ENCODE assay signal across 16 mouse cellular contexts in the genomic region with DNA sequence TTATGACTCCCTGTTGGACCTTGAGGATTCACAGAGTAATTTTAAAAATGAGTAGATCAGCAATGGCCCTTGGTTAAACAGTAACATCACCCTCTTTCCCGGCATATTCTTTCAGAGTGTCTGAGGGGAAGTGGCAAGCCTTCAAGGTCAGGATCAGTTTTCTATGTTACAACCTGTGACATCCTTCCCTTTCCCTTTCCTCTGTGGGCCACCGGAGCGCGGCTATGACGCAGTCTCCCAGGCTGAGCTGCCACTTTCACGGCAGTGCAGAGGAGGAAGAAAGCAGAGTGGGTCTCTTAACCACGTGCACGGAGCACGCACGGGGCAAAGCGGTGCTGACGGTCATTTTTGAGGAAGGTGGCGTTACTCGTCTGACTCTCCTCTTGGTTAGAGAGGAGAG.
"Had no signal": no experiment of that assay in that cellular context is flagged by ENCODE, and none has a peak within 500 bp of the region (broad histone marks: within the 10 kb centered on the region; RNA-seq: fewer than 3 reads in every experiment).

No protein-coding gene starts in this region.

- H3K4me2 ChIP-seq: limb, embryonic 12.5 days; liver, embryonic 15.5 days; neural tube, embryonic 15.5 days had no signal

- H3K9ac ChIP-seq: limb, embryonic 12.5 days; liver, embryonic 15.5 days; neural tube, embryonic 15.5 days had no signal

- H3K27ac ChIP-seq: limb, embryonic 12.5 days; liver, embryonic 15.5 days; midbrain, embryonic 10.5 days; neural tube, embryonic 15.5 days had no signal

- H3K4me1 ChIP-seq: limb, embryonic 12.5 days; liver, embryonic 15.5 days; midbrain, embryonic 10.5 days; neural tube, embryonic 15.5 days had no signal

- H3K4me3 ChIP-seq: limb, embryonic 12.5 days; liver, embryonic 15.5 days; midbrain, embryonic 10.5 days; myocyte; neural tube, embryonic 15.5 days had no signal

- ATAC-seq: intestine, postnatal 0 days; lung, postnatal 0 days had no signal

- DNase-seq: layer of hippocampus, adult 9-11 months; lung, adult 2 months; lung, postnatal 36 days; midbrain, embryonic 14.5 days; retina, postnatal 1 day; right cerebral cortex, postnatal 4 days; spleen, adult 18-20 months; thymus, adult 18-20 months; thymus, postnatal 14 days had no signal

- H3K27me3 ChIP-seq: limb, embryonic 12.5 days; liver, embryonic 15.5 days; neural tube, embryonic 15.5 days had no signal

- H3K9me3 ChIP-seq: limb, embryonic 12.5 days; liver, embryonic 15.5 days; midbrain, embryonic 10.5 days; neural tube, embryonic 15.5 days had no signal
